Mouse (Mus musculus): ENCODE measurements around the gene Hoxb9.

DNA sequence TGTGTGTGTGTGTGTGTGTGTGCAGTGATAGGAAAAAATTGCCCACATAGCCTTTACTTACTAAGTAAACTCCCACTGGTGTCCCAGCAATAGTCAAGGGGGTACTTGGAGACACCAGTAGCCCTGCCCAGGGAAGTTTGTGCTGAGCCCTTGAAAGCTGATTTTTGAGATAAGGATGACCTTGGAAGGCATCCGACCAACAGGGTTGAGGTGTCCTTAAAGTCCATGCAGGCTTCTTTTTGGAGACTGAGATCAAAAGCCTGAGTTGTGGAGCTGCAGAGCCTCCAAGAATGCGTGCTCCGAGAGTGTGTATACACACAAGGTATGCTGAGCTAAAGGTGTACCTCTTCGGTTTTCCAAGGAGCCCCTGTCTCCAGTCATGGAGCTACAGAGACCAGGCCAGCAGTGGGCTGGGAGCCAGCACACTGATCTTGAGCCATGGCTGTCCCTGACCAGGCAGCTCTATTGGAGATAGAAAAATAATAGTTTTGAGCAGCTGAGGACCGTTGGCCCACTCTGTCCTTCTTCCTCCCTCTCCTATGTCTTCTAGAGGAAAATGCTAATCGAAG, 8.9 kb upstream of the Hoxb9 start:
- TF ChIP-seq POLR2A (IDR thresholded peaks at IDR 0.05; ENCODE audit: low read depth, low read length) (no peak), CTCF (IDR thresholded peaks at IDR 0.05; ENCODE audit: extremely low read depth, insufficient read depth, insufficient read length, insufficient replicate concordance) (no peak)

All from spleen, adult 2 months (tissue).